Mouse (Mus musculus) spleen, adult 2 months (tissue): ENCODE measurements around the gene Abhd13. TPM values are rescaled to one million over a fixed set of nuclear protein-coding genes. Genes with fewer than 3 reads are reported as not detected.

Experiments used
- DNase-seq, 2 experiments: peaks; one replicate each; pipeline versions ENCODE4 v3.0.0 to v3.0.0-alpha.2; 2012 to 2021; ENCODE audit warnings: low spot score in 2 of 2, low read depth in 1 of 2
- H3K27ac ChIP-seq: fragments of 200-500 bp; 2 replicates; pipeline ENCODE4 v1.5.1; 2012; ENCODE audit warnings: low read length, inconsistent platforms; ENCODE audit not compliant: insufficient read depth
- H3K27me3 ChIP-seq: fragments of 200-500 bp; 2 replicates; pipeline ENCODE4 v1.6.1; 2012; ENCODE audit warnings: mild to moderate bottlenecking, moderate library complexity, low read length, inconsistent platforms; ENCODE audit not compliant: control insufficient read depth, insufficient read depth
- H3K36me3 ChIP-seq: fragments of 200-500 bp; 2 replicates; pipeline ENCODE4 v1.6.1; 2012; ENCODE audit warnings: mild to moderate bottlenecking, low read length, inconsistent platforms; ENCODE audit not compliant: control insufficient read depth, insufficient read depth
- H3K4me1 ChIP-seq: fragments of 200-500 bp; 2 replicates; pipeline ENCODE4 v1.6.1; 2011; ENCODE audit warnings: inconsistent platforms; ENCODE audit not compliant: control insufficient read depth, insufficient read depth, insufficient read length
- H3K4me3 ChIP-seq: fragments of 200-500 bp; 2 replicates; pipeline ENCODE4 v1.5.1; 2011; ENCODE audit warnings: mild to moderate bottlenecking, inconsistent platforms; ENCODE audit not compliant: insufficient read depth, insufficient read length; ENCODE audit errors: extremely low read depth
- CTCF ChIP-seq: fragments of 200-500 bp; IDR thresholded peaks from 2 replicates; pipeline ENCODE4 v1.5.1; 2011; ENCODE audit warnings: mild to moderate bottlenecking, inconsistent platforms; ENCODE audit not compliant: insufficient read depth, insufficient read length, insufficient replicate concordance; ENCODE audit errors: extremely low read depth
- POLR2A ChIP-seq: fragments of 200-500 bp; IDR thresholded peaks from 2 replicates; pipeline ENCODE4 v1.6.1; 2011; ENCODE audit warnings: low read depth, low read length, inconsistent platforms
- WGBS: fragments of 180-500 bp; shearing (Covaris S2); methylation state at CpG from one replicate; pipeline ENCODE4 v1.1.7; 2018; 5-methylcytosine and 5-hydroxymethylcytosine counted together
- polyA plus RNA-seq: library from polyadenylated mRNA; depleted of rRNA; stranded (reverse); fragments of >200 nt; gene quantifications from 2 replicates; pipeline ENCODE4 v1.2.3, GENCODE M21; 2012; rRNA removed

Abhd13 gene
- polyA plus RNA-seq, 1 experiment = 3.0 TPM

GRCm38 (mm10) chr8:10016252-10016651 lies 38.7 kb downstream of the Abhd13 start:
- no peaks in the 10 kb centered on the region for H3K36me3 ChIP-seq
- WGBS = 77% methylated on average over 1 of the region's 1 CpGs

GRCm38 (mm10) chr8:10017231-10017630 lies 39.7 kb downstream of the Abhd13 start:
- no peak overlapping the region for H3K27ac ChIP-seq
- no peak overlapping the region for H3K4me3 ChIP-seq
- H3K4me1 ChIP-seq = no peaks in the 10 kb centered on the region
- 89% methylated on average over 3 of the region's 3 CpGs for WGBS
- no peak for DNase-seq
- no peaks in the 10 kb centered on the region for H3K27me3 ChIP-seq
- TF ChIP-seq CTCF (no peak), POLR2A (no peak)
- no peaks in the 10 kb centered on the region for H3K36me3 ChIP-seq

More at GRCm38 (mm10) chr8:10016252-10016651, 38.7 kb downstream of the Abhd13 start:
- Histone ChIP-seq H3K4me1 (no peaks in the 10 kb centered on the region), H3K4me3 (no peak overlapping the region), H3K27ac (no peak overlapping the region), H3K27me3 (no peaks in the 10 kb centered on the region)
- TF ChIP-seq POLR2A = no peak
- no peak for TF ChIP-seq CTCF
- DNase-seq = no peak

GRCm38 (mm10) chr8:10030320-10031060 lies 53.0 kb downstream of the Abhd13 start:
- Histone ChIP-seq H3K27ac (no peak overlapping the region), H3K4me1 (no peaks in the 10 kb centered on the region), H3K4me3 (no peak overlapping the region), H3K27me3 (no peaks in the 10 kb centered on the region), H3K36me3 (no peaks in the 10 kb centered on the region)
- DNase-seq = no peak
- WGBS = 39% methylated on average over 8 of the region's 8 CpGs
- TF ChIP-seq CTCF = no peak
- TF ChIP-seq POLR2A = no peak

- DNase-seq = no peak
- 66% methylated on average over 9 of the region's 9 CpGs for WGBS
- Histone ChIP-seq H3K4me1 (no peaks in the 10 kb centered on the region), H3K36me3 (no peaks in the 10 kb centered on the region), H3K27ac (no peak overlapping the region), H3K4me3 (no peak overlapping the region), H3K27me3 (no peaks in the 10 kb centered on the region)
- TF ChIP-seq POLR2A (no peak), CTCF (no peak)
Measured at GRCm38 (mm10) chr8:10031177-10031576, 53.7 kb downstream of the Abhd13 start.

GRCm38 (mm10) chr8:10040866-10041265 lies 63.4 kb downstream of the Abhd13 start:
- 68% methylated on average over 3 of the region's 3 CpGs for WGBS
- no peak overlapping the region for H3K4me3 ChIP-seq
- DNase-seq = no peak
- H3K36me3 ChIP-seq = no peaks in the 10 kb centered on the region
- TF ChIP-seq CTCF (no peak), POLR2A (no peak)
- no peak overlapping the region for H3K27ac ChIP-seq
- no peaks in the 10 kb centered on the region for H3K4me1 ChIP-seq
- no peaks in the 10 kb centered on the region for H3K27me3 ChIP-seq

Other genes starting within 250 kb of the Abhd13 start
- not detected in 2 replicates for gene Fam155a, start 206.5 kb upstream of the Abhd13 start, polyA plus RNA-seq
- gene Gm10217, start 113.5 kb upstream of the Abhd13 start, polyA plus RNA-seq = not detected in 2 replicates
- 1.1 and 1.3 TPM in 2 replicates for gene Lig4, start within 50 bp of the Abhd13 start, polyA plus RNA-seq
- 6.6 and 11.3 TPM in 2 replicates for gene Tnfsf13b, start 28.8 kb downstream of the Abhd13 start, polyA plus RNA-seq
- gene Myo16, start 176.2 kb downstream of the Abhd13 start, polyA plus RNA-seq = 0.39 and 0.46 TPM in 2 replicates